Mouse (Mus musculus): ENCODE measurements around the gene Gm45140.

DNA sequence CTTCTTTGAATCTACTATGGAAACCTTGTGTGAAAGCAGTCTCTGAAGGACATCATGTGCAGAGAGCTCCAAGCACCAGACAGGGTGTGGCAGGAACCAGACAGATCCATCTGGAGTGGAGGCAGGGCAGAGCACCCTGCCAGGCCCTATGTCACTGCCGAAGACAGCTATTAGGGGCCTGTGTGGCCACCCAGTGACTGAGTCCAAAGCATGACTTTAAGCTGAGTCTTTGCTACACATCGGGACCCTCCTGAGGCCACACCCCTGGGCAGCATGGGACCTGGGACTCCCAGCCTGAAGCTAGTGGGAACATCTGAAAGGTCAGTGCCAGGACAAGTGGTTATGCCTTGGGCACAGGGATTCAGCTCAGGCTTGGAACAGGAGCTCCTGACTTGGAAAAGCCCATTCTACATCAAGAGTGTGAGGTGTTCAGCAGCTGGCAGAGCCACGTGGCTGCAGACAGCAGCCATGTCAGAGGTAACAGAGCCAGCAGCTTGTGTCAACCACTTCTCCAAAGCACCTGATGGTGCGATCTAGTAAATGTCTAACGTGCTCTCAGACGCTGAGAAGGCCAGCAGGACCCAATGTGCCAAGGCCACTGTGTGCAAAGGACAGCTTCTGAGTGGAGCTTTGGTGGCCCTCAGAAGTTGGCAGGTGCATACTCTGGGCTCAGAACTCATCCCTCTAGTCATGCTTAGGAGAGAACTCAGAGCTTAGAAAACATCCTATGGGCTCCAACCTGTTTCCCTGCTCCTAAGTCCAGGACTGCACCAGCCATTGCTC lies 48.3 kb downstream of the Gm45140 start:
- no peak for TF ChIP-seq CTCF (IDR thresholded peaks at IDR 0.05; ENCODE audit: borderline replicate concordance, insufficient read depth, low read length)
- TF ChIP-seq POLR2A (IDR thresholded peaks at IDR 0.05; ENCODE audit: low read depth, low read length): no peak

All from embryonic fibroblast, embryonic 13.5 days (primary cell).